25 mouse cellular contexts compared by ENCODE assay signal in genomic region chr7:143139932-143140331, GRCm38 (mm10). TPM values are rescaled to one million over a fixed set of nuclear protein-coding genes. Genes with fewer than 3 reads are reported as not detected.
DNase-seq lines count a peak whose midpoint lies in the region; ATAC-seq lines count a peak whose summit lies in the region.
"Had no signal": no experiment of that assay in that cellular context is flagged by ENCODE, and none has a peak within 500 bp of the region (broad histone marks: within the 10 kb centered on the region; RNA-seq: fewer than 3 reads in every experiment).

No protein-coding gene starts in this region.

- H3K27me3 ChIP-seq in liver, embryonic 11.5 days (replicated peaks; ENCODE audit: control insufficient read depth, insufficient read depth, low read length) = no peaks in the 10 kb centered on the region
- H3K27me3 ChIP-seq in heart, embryonic 13.5 days (replicated peaks) = no peaks in the 10 kb centered on the region
- H3K27me3 ChIP-seq: embryonic facial prominence, embryonic 13.5 days; hindbrain, embryonic 15.5 days; intestine, embryonic 15.5 days; liver, embryonic 13.5 days had no signal

- peak; percentile 54; the same call in 1 of the 2 replicates for ATAC-seq in liver, embryonic 11.5 days (replicated peaks; ENCODE audit: low FRiP score)
- no peak for ATAC-seq in heart, embryonic 13.5 days (ENCODE audit: extremely low read depth, insufficient number of reproducible peaks, low FRiP score, low TSS enrichment)
- no peak for ATAC-seq in megakaryocyte, adult 5-6 weeks (ENCODE audit: poor library complexity, severe bottlenecking)
- ATAC-seq: CD4-positive, CD25-positive, alpha-beta regulatory T cell, adult 4 months; forebrain, embryonic 16.5 days; intestine, embryonic 15.5 days; midbrain, embryonic 16.5 days had no signal

- no peaks in the 10 kb centered on the region for H3K36me3 ChIP-seq in liver, embryonic 11.5 days (ENCODE audit: control insufficient read depth, insufficient read depth, low read length)
- H3K36me3 ChIP-seq in heart, embryonic 13.5 days = no peaks in the 10 kb centered on the region
- H3K36me3 ChIP-seq: embryonic facial prominence, embryonic 13.5 days; hindbrain, embryonic 15.5 days; intestine, embryonic 15.5 days; limb, embryonic 10.5 days; liver, embryonic 13.5 days had no signal

- DNase-seq in liver, embryonic 11.5 days (ENCODE audit: low spot score) = no peak
- DNase-seq in liver = no peak
- DNase-seq in heart, adult 18-20 months = peak; percentile 64 to 80
- DNase-seq in heart, postnatal 25 days (ENCODE audit: low spot score) = peak; percentile 34
- no peak for DNase-seq in frontal cortex, adult 2 months (ENCODE audit: extremely low spot score in 1 of 2, low spot score in 1 of 2)
- no peak for DNase-seq in right cerebral cortex, postnatal 14 days
- DNase-seq: adrenal gland, postnatal 25 days; cerebellum, adult 11 months; cerebellum, postnatal 14 days; kidney, postnatal 36 days; liver, embryonic 13.5 days; thymus, postnatal 36 days had no signal

- no peak overlapping the region for H3K27ac ChIP-seq in liver, embryonic 11.5 days (ENCODE audit: low read depth, low read length)
- H3K27ac ChIP-seq in heart, embryonic 13.5 days (replicated peaks) = peak overlapping the region; percentile 79
- H3K27ac ChIP-seq: embryonic facial prominence, embryonic 13.5 days; hindbrain, embryonic 15.5 days; intestine, embryonic 15.5 days; left cerebral cortex, adult 2 months; limb, embryonic 10.5 days; liver, embryonic 13.5 days had no signal

- no peaks in the 10 kb centered on the region for H3K9me3 ChIP-seq in liver, embryonic 11.5 days (ENCODE audit: control insufficient read depth, low read length)
- no peaks in the 10 kb centered on the region for H3K9me3 ChIP-seq in heart, embryonic 13.5 days
- H3K9me3 ChIP-seq: embryonic facial prominence, embryonic 13.5 days; hindbrain, embryonic 15.5 days; intestine, embryonic 15.5 days; limb, embryonic 10.5 days; liver, embryonic 13.5 days had no signal

- 0 out of 2 replicates have a peak, but pooled peaks cover 2% of the 10 kb centered on the region for H3K4me1 ChIP-seq in liver, embryonic 11.5 days (replicated peaks; ENCODE audit: control insufficient read depth, insufficient read depth, low read length)
- H3K4me1 ChIP-seq in heart, embryonic 13.5 days = peaks cover 67% of the 10 kb centered on the region
- H3K4me1 ChIP-seq: embryonic facial prominence, embryonic 13.5 days; hindbrain, embryonic 15.5 days; intestine, embryonic 15.5 days had no signal

- no peak overlapping the region for H3K4me3 ChIP-seq in liver, embryonic 11.5 days (ENCODE audit: low read depth, low read length)
- H3K4me3 ChIP-seq in heart, embryonic 13.5 days = no peak overlapping the region
- H3K4me3 ChIP-seq: embryonic facial prominence, embryonic 13.5 days; hindbrain, embryonic 15.5 days; intestine, embryonic 15.5 days; left cerebral cortex, adult 2 months; limb, embryonic 10.5 days; liver, embryonic 13.5 days had no signal

- 59% methylated on average over 4 of the region's 4 CpGs for WGBS in liver, embryonic 11.5 days
- WGBS in heart, embryonic 13.5 days = 28% methylated on average over 4 of the region's 4 CpGs

- no peak overlapping the region for H3K9ac ChIP-seq in liver, embryonic 11.5 days (ENCODE audit: low read depth, low read length)
- H3K9ac ChIP-seq in heart, embryonic 13.5 days = 0 out of 2 replicates have a peak overlapping the region, but pooled peaks have one; percentile 15
- H3K9ac ChIP-seq: embryonic facial prominence, embryonic 13.5 days; hindbrain, embryonic 15.5 days; intestine, embryonic 15.5 days; liver, embryonic 13.5 days had no signal

- no peak overlapping the region for H3K4me2 ChIP-seq in liver, embryonic 11.5 days
- H3K4me2 ChIP-seq in heart, embryonic 13.5 days = peak overlapping the region; percentile 32
- H3K4me2 ChIP-seq: embryonic facial prominence, embryonic 13.5 days; hindbrain, embryonic 15.5 days; intestine, embryonic 15.5 days; liver, embryonic 13.5 days had no signal

- intact Hi-C loops in heart, postnatal 25 days (cut with DNase I) = loop anchor here (5.0 kb wide), 1 partner anchor 133 kb away; the partner anchor contains the start of gene Tspan32

RNA-seq across cellular contexts. Expression of gene Kcnq1, which starts 33.8 kb away (rescaled TPM):
- 0.59 and 1.2 TPM in 2 replicates for polyA plus RNA-seq in liver, embryonic 11.5 days (2014; fragmentation: Nextera tagmentation; extraction: Ambion mirVana)
- total RNA-seq in heart, adult 18-20 months (2021) = 10 to 100 TPM; 33.8 to 36.4 TPM
- polyA plus RNA-seq in heart, embryonic 13.5 days (2015; fragmentation: Nextera tagmentation; extraction: Ambion mirVana) = 15.0 and 15.6 TPM in 2 replicates
- 10 to 100 TPM; 37.4 to 37.7 TPM for total RNA-seq in heart, postnatal 25 days (2021)
- total RNA-seq in megakaryocyte, adult 5-6 weeks (2015) = not detected in 2 replicates
- not detected in 2 replicates for total RNA-seq in megakaryocyte, adult 5-6 weeks (2017)
- polyA plus RNA-seq in frontal cortex, adult 2 months (2012; rRNA removed) = 0.74 and 1.4 TPM in 2 replicates
- total RNA-seq: granulocyte monocyte progenitor cell, adult 5-6 weeks; neutrophil, adult 5-6 weeks had no signal
- polyA plus RNA-seq: CD4-positive, CD25-positive, alpha-beta regulatory T cell, adult 4 months had no signal

RNA-seq across cellular contexts. Expression of gene Trpm5, which starts 45.5 kb away (rescaled TPM):
- polyA plus RNA-seq in liver, embryonic 11.5 days (2014; fragmentation: Nextera tagmentation; extraction: Ambion mirVana) = 1.2 and 1.3 TPM in 2 replicates
- under 1 TPM in 1 of 2 experiments, not detected in 1; 0.10 TPM for total RNA-seq in heart, adult 18-20 months (2021)
- polyA plus RNA-seq in heart, embryonic 13.5 days (2015; fragmentation: Nextera tagmentation; extraction: Ambion mirVana) = 3.5 and 4.4 TPM in 2 replicates
- not detected for total RNA-seq in heart, postnatal 25 days (2021)
- not detected in 2 replicates for total RNA-seq in megakaryocyte, adult 5-6 weeks (2015)
- total RNA-seq in megakaryocyte, adult 5-6 weeks (2017) = not detected in 2 replicates
- 0.04 and 0.13 TPM in 2 replicates for polyA plus RNA-seq in frontal cortex, adult 2 months (2012; rRNA removed)
- total RNA-seq: gastrocnemius, adult 18-20 months; granulocyte monocyte progenitor cell, adult 5-6 weeks; left cerebral cortex, adult 2 months; neutrophil, adult 5-6 weeks had no signal
- polyA plus RNA-seq: CD4-positive, CD25-positive, alpha-beta regulatory T cell, adult 4 months had no signal

Comparison
In these comparisons a context has a peak if more than half of its experiments do, and no peak if none do; other contexts are left out.
1. DNase-seq: peak in heart, adult 18-20 months (2 of 2) and heart, postnatal 25 days (single experiment); none in liver, embryonic 11.5 days (single experiment), liver (single experiment), frontal cortex, adult 2 months (0 of 2) and right cerebral cortex, postnatal 14 days (single experiment).
2. RNA of gene Kcnq1, which starts 33.8 kb away (total RNA-seq): 37.4 to 37.7 TPM in heart, postnatal 25 days and 33.8 to 36.4 TPM in heart, adult 18-20 months; not detected in megakaryocyte, adult 5-6 weeks; every median in the first group is over 10 times any median in the second.